Mouse (Mus musculus) forebrain, postnatal 0 days (tissue): ENCODE results near the gene Vtcn1. TPM values are rescaled to one million over a fixed set of nuclear protein-coding genes. Genes with fewer than 3 reads are reported as not detected.

Experiments
- ATAC-seq: fragments of 200-750 bp; cut with Nextera tagmentation; 2 replicates; pipeline ENCODE4 v1.8.0; 2017; ENCODE audit warnings: mild to moderate bottlenecking, moderate library complexity
- DNase-seq: peaks from one replicate; pipeline ENCODE4 v3.0.0-alpha.2; 2015
- H3K27ac ChIP-seq: fragments of 300-500 bp; sonication (generic); 2 replicates; pipeline ENCODE4 v1.5.1; 2014; ENCODE audit warnings: low read depth, mild to moderate bottlenecking, antibody characterized with exemption, low read length, moderate library complexity, mixed read lengths
- H3K27me3 ChIP-seq: fragments of 300-500 bp; sonication (generic); 2 replicates; pipeline ENCODE4 v1.6.1; 2014; ENCODE audit warnings: mild to moderate bottlenecking, low read length, mixed read lengths; ENCODE audit not compliant: insufficient read depth
- H3K36me3 ChIP-seq: fragments of 300-500 bp; sonication (generic); 2 replicates; pipeline ENCODE4 v1.6.1; 2014; ENCODE audit warnings: mild to moderate bottlenecking, moderate library complexity; ENCODE audit not compliant: insufficient read depth
- H3K4me1 ChIP-seq: fragments of 300-500 bp; sonication (generic); 2 replicates; pipeline ENCODE4 v1.6.1; 2014; ENCODE audit warnings: antibody characterized with exemption; ENCODE audit not compliant: insufficient read depth
- H3K4me2 ChIP-seq: fragments of 300-500 bp; sonication (generic); 2 replicates; pipeline ENCODE4 v1.6.1; 2014; ENCODE audit warnings: low read depth, mild to moderate bottlenecking, moderate library complexity
- H3K4me3 ChIP-seq: fragments of 300-500 bp; sonication (generic); 2 replicates; pipeline ENCODE4 v1.5.1; 2014; ENCODE audit warnings: low read depth, low read length, mixed read lengths
- H3K9ac ChIP-seq: fragments of 300-500 bp; sonication (generic); 2 replicates; pipeline ENCODE4 v1.6.1; 2014; ENCODE audit warnings: mild to moderate bottlenecking
- H3K9me3 ChIP-seq: fragments of 300-500 bp; sonication (generic); 2 replicates; pipeline ENCODE4 v1.6.1; 2016; ENCODE audit warnings: low read length
- CTCF ChIP-seq: sonication (generic); IDR thresholded peaks from 2 replicates; pipeline ENCODE4 v1.5.1; 2016; ENCODE audit warnings: antibody characterized with exemption, control low read depth, low read depth
- WGBS: fragments of 180-500 bp; shearing (Covaris S2); extraction: QIAGEN DNeasy Blood & Tissue Kit; methylation state at CpG from one replicate; pipeline ENCODE4 v1.1.7; 2014; 5-methylcytosine and 5-hydroxymethylcytosine counted together
- polyA plus RNA-seq: library from polyadenylated mRNA; unstranded; fragments of >200 nt; fragmentation: Nextera tagmentation; extraction: Ambion mirVana; gene quantifications from 2 replicates; pipeline ENCODE4 v1.2.1, GENCODE M21; 2015
- total RNA-seq: library from RNA; depleted of rRNA; stranded (reverse); fragments of >200 nt; gene quantifications from 2 replicates; pipeline ENCODE4 v1.2.3, GENCODE M21; 2014; rRNA removed

The Vtcn1 gene
- total and polyA plus RNA-seq, 2 experiments from 2014 or later = not detected

DNA sequence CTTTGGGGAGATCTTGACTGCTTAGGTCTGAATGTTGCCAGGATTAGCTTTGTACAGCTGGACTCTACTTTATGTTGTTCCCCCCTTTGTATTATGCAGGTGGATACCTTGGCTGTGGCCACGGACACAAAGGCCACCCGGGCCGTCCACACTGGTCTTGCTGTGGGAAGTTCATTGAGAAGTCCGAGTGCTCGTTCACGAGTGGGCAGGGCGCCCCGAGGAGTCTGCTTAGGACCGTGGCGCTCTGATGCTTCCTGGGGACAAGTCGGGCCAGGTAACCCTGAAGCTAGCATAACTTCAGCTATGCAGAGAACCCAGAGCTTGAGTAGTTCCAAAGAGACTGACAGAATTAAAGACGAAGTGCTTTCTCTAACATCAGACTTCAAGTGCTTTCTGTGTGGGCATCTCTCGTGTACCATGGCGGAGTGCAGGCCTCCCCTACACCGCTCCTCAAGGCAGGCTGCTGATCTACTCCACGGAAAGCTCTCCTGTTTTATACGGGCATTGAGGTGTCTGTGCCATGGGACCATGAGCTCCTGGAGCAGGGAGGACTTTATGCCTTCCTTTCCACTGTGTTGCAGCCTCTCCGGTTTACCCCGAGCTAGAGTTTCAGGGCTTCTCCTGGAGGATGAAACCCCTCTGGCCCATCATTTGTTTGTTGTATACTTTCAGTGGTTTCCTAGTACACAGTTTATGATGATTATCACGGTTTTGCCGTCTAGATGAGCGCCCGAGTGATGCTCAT is 106.2 kb downstream of the Vtcn1 start:
- Histone ChIP-seq H3K4me2 (no peak overlapping the region), H3K27me3 (no peaks in the 10 kb centered on the region), H3K36me3 (peaks cover 41% of the 10 kb centered on the region), H3K4me1 (no peaks in the 10 kb centered on the region), H3K9me3 (no peaks in the 10 kb centered on the region), H3K27ac (no peak overlapping the region), H3K9ac (no peak overlapping the region), H3K4me3 (no peak overlapping the region)
- ATAC-seq (no peak), DNase-seq (no peak)
- WGBS = 94% methylated on average over 23 of the region's 23 CpGs
- TF ChIP-seq CTCF = no peak

DNA sequence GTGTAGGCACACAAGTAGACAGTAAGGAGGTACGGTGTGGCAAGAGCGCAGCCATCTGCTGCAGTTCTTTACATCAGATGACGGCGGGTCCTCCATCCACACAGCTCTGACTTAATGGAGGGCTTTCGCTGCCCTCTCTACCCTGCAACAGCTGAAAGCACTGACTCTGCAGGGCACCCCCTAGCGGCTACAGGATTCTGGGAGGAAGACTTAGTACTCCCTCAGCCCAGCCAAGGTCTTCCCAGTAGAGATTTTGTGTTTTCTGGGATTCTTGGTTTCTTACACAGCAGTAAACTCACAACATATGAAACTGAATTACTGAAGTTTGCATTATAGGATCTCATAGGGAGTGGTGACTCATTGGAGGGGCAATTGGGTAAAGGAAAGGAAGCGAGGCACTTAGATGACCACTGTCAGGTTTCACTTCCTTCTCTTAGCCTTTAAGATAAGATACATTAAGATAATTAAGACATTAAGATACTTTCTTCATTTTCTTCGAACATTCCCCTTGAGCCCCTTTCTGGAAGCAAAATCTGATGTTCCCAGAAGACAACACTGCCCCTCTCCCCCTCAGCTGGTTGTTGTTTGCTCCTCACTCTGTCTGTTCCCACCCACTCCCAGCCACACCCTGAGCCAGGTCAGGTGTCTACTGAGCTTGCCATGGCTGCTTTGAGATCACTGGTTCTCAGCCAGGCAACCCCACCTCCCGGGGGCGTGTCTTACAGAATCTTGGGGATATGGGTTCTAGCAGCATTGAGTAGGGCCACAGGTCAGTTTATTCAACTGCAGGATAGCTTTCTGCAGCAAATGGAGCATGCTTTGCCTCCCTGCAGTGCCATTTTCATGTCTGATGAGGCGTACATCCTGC is 107.1 kb downstream of the Vtcn1 start:
- no peak overlapping the region for H3K9ac ChIP-seq
- no peak for TF ChIP-seq CTCF
- no peaks in the 10 kb centered on the region for H3K27me3 ChIP-seq
- ATAC-seq (no peak), DNase-seq (no peak)
- no peak overlapping the region for H3K4me3 ChIP-seq
- H3K4me1 ChIP-seq = no peaks in the 10 kb centered on the region
- H3K36me3 ChIP-seq = peaks cover 41% of the 10 kb centered on the region
- no peaks in the 10 kb centered on the region for H3K9me3 ChIP-seq
- H3K27ac ChIP-seq = no peak overlapping the region
- 77% methylated on average over 11 of the region's 11 CpGs for WGBS
- H3K4me2 ChIP-seq = no peak overlapping the region

DNA sequence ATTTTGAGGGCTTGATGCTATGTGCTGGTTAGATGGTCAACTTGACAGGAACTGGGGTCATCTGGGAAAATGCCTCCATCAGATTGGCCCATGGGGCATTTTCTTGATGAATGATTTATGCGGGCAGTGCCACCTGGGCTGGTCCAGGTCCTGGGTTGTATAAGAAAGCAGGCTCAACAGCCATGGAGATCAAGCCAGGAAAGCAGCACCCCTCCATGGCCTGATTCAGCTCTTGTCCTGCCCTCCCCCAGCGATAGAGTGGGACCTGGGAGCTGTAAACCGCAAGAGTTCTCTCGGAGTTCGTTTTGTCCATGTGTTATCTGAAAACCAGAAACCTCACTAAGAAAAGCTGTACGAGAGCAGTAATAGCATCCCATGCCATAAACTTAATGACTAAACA is 110.3 kb downstream of the Vtcn1 start:
- Histone ChIP-seq H3K4me1 (no peaks in the 10 kb centered on the region), H3K4me2 (no peak overlapping the region), H3K9ac (no peak overlapping the region), H3K9me3 (no peaks in the 10 kb centered on the region), H3K27ac (no peak overlapping the region), H3K36me3 (peaks cover 26% of the 10 kb centered on the region), H3K4me3 (no peak overlapping the region), H3K27me3 (no peaks in the 10 kb centered on the region)
- DNase-seq (no peak), ATAC-seq (no peak)
- no peak for TF ChIP-seq CTCF
- WGBS = 98% methylated on average over 6 of the region's 6 CpGs

DNA sequence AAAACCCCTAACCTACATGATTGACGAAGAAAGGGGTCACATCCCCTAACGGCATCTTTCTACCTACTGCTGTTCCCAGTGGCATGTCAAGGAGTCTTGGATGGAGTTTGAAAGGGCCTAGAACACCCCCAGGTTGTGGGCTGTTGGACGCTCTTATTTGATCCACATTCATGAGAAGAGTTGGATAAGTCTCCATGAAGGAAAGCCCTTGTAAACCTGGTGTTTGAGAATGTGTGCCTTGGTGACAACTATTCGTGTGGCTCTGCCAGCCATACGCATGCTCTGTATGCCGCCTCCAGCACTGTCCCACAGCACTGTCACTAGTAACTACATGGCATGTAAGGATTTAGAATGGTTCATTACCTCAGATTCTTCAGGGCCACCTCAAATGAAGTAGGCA is 110.9 kb downstream of the Vtcn1 start:
- Histone ChIP-seq H3K27ac (no peak overlapping the region), H3K36me3 (peaks cover 24% of the 10 kb centered on the region), H3K9ac (no peak overlapping the region), H3K9me3 (no peaks in the 10 kb centered on the region), H3K4me2 (no peak overlapping the region), H3K4me3 (no peak overlapping the region), H3K27me3 (no peaks in the 10 kb centered on the region), H3K4me1 (no peaks in the 10 kb centered on the region)
- WGBS = 89% methylated on average over 6 of the region's 6 CpGs
- no peak for TF ChIP-seq CTCF
- no peak for ATAC-seq
- no peak for DNase-seq

DNA sequence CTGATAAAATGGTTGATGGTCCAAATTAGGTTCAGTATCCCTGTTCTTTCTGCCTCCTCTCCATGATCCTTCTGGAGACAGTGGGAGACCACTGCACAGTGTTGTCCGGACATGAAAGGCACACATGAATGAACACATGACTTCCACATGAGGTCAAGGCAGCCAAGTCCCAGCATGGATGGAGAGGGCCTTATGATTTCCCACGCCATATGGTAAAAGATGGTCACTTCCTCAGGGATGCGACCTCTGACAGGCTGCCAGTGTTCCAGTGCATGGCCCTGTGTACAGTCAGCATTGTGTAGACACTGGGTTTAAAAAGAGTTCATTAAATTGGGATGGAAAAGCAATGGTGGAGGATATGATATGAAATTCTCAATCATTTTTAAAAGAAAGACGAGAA is 113.0 kb downstream of the Vtcn1 start:
- ATAC-seq = no peak
- DNase-seq = no peak
- 91% methylated on average over 4 of the region's 4 CpGs for WGBS
- Histone ChIP-seq H3K4me1 (no peaks in the 10 kb centered on the region), H3K9ac (no peak overlapping the region), H3K27ac (no peak overlapping the region), H3K9me3 (no peaks in the 10 kb centered on the region), H3K4me3 (no peak overlapping the region), H3K36me3 (peaks cover 15% of the 10 kb centered on the region), H3K4me2 (no peak overlapping the region), H3K27me3 (no peaks in the 10 kb centered on the region)
- no peak for TF ChIP-seq CTCF

DNA sequence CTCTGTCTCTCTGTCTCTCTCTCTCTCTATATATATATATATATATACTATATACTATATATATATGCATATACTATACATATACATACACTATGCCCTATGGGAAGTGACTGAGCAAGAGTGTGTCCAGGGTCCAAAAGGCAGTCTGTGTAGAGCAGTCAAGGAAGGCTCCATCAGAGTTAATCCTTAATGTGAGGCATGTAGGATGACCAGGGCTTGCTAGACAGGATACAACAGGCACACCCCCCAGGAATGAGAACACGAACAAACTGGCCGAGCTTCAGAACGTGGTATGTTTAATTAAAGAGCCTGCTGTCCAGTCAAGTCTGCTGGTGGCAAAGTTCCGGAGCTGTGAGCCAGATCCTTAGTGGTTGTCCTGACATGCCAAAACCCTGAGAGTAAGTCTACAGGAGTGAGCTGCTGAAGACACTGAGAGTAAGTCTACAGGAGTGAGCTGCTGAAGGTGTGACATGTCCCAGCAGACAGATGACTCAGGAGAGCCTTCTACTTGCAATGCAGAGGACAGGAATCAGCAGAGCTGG is 115.3 kb downstream of the Vtcn1 start:
- Histone ChIP-seq H3K4me1 (no peaks in the 10 kb centered on the region), H3K9ac (no peak overlapping the region), H3K4me2 (no peak overlapping the region), H3K9me3 (no peaks in the 10 kb centered on the region), H3K4me3 (no peak overlapping the region), H3K36me3 (peaks cover 10% of the 10 kb centered on the region; the same call in 1 of the 2 replicates), H3K27ac (no peak overlapping the region), H3K27me3 (no peaks in the 10 kb centered on the region)
- no peak for ATAC-seq
- DNase-seq = no peak
- TF ChIP-seq CTCF = no peak
- WGBS = 89% methylated on average over 4 of the region's 4 CpGs

Other genes starting within 250 kb of the Vtcn1 start
- 39.8 and 48.2 TPM in 2 replicates for gene Man1a2, start 140.0 kb upstream of the Vtcn1 start, total RNA-seq
- 45.2 and 54.3 TPM in 2 replicates for gene Man1a2, start 140.0 kb upstream of the Vtcn1 start, polyA plus RNA-seq
- gene Trim45, start 96.7 kb downstream of the Vtcn1 start, total RNA-seq = 9.6 and 12.0 TPM in 2 replicates
- gene Trim45, start 96.7 kb downstream of the Vtcn1 start, polyA plus RNA-seq = 4.3 and 5.3 TPM in 2 replicates
- 2.3 and 2.8 TPM in 2 replicates for gene Ttf2, start 144.2 kb downstream of the Vtcn1 start, total RNA-seq
- gene Ttf2, start 144.2 kb downstream of the Vtcn1 start, polyA plus RNA-seq = 1.1 and 2.0 TPM in 2 replicates
- gene Cd101, start 204.1 kb downstream of the Vtcn1 start, total RNA-seq = 0.23 and 0.43 TPM in 2 replicates
- 0.11 TPM in 1 of 2 replicates, not detected in the other for gene Cd101, start 204.1 kb downstream of the Vtcn1 start, polyA plus RNA-seq